Mouse (Mus musculus): ENCODE measurements around the gene Chd4. TPM values are rescaled to one million over a fixed set of nuclear protein-coding genes. Genes with fewer than 3 reads are reported as not detected.

The Chd4 gene
- polyA plus RNA-seq, 1 experiment from 2014 or later, result 105 TPM

DNA sequence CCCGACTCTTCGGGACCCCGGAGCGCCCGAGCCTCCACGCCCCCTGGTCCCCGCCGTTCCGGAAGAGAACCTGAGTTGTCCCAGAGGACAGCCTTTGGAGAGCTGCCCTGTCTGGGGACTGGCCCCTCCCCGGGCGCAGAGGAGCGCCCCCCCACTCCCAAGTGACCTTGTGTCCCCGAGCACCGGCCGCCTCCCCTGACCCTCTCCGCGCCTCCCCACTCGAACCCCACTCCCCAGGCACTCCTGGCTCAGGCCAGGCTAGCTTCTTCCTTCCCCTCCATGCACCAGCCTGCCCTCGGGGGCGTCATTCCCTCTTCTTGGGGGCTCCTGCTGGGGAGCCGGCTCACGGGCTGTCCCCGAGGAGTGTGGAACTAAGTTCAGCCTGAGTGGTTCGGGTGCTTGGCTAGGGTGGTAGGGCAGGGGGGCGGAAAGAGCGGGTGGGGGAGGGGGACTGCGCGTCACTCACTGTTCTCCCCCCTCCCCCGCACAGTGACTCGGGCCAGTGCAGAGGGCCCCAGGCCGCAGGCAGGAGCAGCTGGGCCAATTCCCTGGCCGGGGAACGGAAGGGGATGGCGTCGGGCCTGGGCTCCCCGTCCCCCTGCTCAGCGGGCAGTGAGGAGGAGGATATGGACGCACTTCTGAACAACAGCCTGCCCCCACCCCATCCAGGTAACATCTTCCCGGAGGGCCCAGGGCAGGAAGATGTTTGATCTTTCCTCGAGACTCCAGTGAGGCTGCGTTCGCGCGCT, 990 bp downstream of the Chd4 start:
- Histone ChIP-seq H3K9ac (peak overlapping the region; percentile 74), H3K27me3 (replicated peaks) (no peaks in the 10 kb centered on the region), H3K4me3 (peak overlapping the region; percentile 76), H3K4me2 (peak overlapping the region; percentile 87), H3K27ac (peak overlapping the region; percentile 94), H3K9me3 (no peaks in the 10 kb centered on the region), H3K36me3 (replicated peaks) (peaks cover 17% of the 10 kb centered on the region), H3K4me1 (peaks cover 40% of the 10 kb centered on the region)
- WGBS, result under 1% methylated on average over 35 of the region's 44 CpGs
- ATAC-seq (replicated peaks), result peak; percentile 40

DNA sequence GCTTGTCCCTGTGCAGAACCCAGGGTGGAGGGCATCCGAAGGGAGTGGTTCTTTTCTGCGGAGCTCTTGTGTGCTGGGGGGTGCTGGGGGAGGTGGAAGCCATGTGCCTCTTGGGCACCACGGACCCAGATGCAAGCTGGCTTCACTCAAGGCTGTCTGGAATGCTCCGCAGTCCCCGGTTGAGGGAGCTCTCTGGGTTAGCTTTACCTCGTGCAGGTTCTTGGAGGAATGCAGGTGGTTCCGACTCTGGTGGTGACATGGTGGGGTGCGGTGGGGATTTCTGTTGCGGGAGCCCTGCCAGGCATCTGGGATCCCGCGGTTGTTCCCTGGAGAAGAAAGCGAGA, 1.5 kb downstream of the Chd4 start:
- H3K4me3 ChIP-seq, result peak overlapping the region; percentile 76
- WGBS, result under 1% methylated on average over 12 of the region's 12 CpGs
- peak overlapping the region; percentile 87 for H3K4me2 ChIP-seq
- H3K9me3 ChIP-seq, result no peaks in the 10 kb centered on the region
- peaks cover 40% of the 10 kb centered on the region for H3K4me1 ChIP-seq
- no peaks in the 10 kb centered on the region for H3K27me3 ChIP-seq (replicated peaks)
- peak overlapping the region; percentile 94 for H3K27ac ChIP-seq
- H3K36me3 ChIP-seq (replicated peaks), result peaks cover 23% of the 10 kb centered on the region
- ATAC-seq (replicated peaks), result peak; percentile 19
- peak overlapping the region; percentile 74 for H3K9ac ChIP-seq

DNA sequence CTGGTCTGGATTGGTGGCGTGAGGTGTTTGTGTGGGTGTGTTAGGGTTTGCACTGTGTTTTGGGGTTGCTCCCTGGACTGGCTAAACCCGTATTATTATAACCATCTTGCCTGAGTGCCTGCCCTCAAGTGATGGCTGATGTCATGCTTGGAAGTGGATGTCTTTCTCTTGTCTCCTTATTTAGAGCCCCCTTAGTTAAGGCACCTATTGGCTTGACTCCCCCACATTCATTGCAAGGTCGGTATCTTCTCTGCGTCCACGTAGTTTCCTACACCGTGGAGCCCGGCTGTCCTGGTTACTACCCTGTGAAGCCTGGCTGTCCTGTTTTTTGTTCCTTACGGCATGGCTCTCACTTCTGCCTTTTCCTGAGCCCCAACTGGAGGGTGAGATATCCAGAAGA, 2.2 kb downstream of the Chd4 start:
- H3K36me3 ChIP-seq (replicated peaks), result peaks cover 29% of the 10 kb centered on the region
- peaks cover 40% of the 10 kb centered on the region for H3K4me1 ChIP-seq
- H3K9me3 ChIP-seq, result no peaks in the 10 kb centered on the region
- H3K4me2 ChIP-seq, result peak overlapping the region; percentile 87
- no peaks in the 10 kb centered on the region for H3K27me3 ChIP-seq (replicated peaks)
- ATAC-seq (replicated peaks), result no peak
- H3K9ac ChIP-seq, result peak overlapping the region; percentile 74
- H3K4me3 ChIP-seq, result peak overlapping the region; percentile 76
- H3K27ac ChIP-seq, result peak overlapping the region; percentile 94; the same call in 1 of the 2 replicates
- 55% methylated on average over 8 of the region's 8 CpGs for WGBS

DNA sequence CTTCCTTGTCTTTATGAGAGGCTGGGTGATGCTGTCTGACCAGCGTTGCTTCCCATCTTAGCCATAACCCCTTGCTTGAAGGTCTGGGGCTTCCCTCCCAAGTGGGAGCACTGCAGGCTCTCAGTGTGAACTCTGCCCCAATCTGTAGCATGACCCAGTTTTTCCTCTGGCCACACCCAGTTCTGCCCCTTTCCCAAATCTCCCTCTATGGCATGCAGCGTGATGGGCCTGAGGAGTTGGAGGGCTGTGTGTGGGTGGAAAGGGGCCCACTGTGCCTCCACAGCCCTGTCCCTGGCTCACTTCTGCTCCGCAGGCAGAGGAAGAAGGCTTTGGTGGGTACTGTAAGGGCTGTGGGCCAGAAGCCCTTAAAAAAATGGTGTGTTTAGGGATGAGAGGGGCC, 2.7 kb downstream of the Chd4 start:
- H3K4me2 ChIP-seq, result peak overlapping the region; percentile 87
- WGBS, result 64% methylated on average over 3 of the region's 3 CpGs
- H3K27ac ChIP-seq, result peak overlapping the region; percentile 66; the same call in 1 of the 2 replicates
- H3K9ac ChIP-seq, result peak overlapping the region; percentile 74
- no peaks in the 10 kb centered on the region for H3K27me3 ChIP-seq (replicated peaks)
- H3K36me3 ChIP-seq (replicated peaks), result peaks cover 32% of the 10 kb centered on the region
- H3K4me3 ChIP-seq, result peak overlapping the region; percentile 76
- no peak for ATAC-seq (replicated peaks)
- H3K4me1 ChIP-seq, result peaks cover 40% of the 10 kb centered on the region
- no peaks in the 10 kb centered on the region for H3K9me3 ChIP-seq

DNA sequence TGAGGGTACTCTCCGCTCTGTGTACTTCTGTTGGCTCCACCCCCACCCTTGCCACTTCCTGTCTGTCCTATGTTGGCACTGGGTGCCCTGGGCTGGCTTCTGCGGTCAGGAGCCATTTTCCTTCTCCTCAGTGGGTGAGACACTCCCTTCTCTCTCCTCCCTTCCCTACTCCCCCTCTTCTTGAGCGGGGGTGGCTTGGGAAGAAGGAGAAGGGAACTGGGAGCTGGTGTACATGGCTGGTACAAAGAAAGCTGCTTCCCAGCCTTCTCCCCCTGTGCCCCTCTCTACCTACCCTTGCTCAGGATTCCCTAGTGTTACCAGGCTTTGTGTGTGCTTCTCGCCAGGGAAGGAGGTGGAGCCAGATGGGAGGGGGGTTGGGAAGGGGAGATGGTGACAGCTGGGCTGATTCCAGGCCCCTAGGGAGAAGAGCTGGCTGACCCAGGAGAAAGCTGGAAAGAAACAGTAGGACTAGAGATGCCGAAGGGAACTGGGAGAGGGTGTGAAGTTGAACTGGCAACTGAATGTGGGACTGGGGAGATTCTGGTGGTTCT, 3.7 kb downstream of the Chd4 start:
- no peaks in the 10 kb centered on the region for H3K27me3 ChIP-seq (replicated peaks)
- H3K9me3 ChIP-seq, result no peaks in the 10 kb centered on the region
- peak overlapping the region; percentile 87 for H3K4me2 ChIP-seq
- H3K27ac ChIP-seq, result peak overlapping the region; percentile 66
- peak overlapping the region; percentile 76 for H3K4me3 ChIP-seq
- peak overlapping the region; percentile 32; the same call in 1 of the 2 replicates for H3K9ac ChIP-seq
- peaks cover 40% of the 10 kb centered on the region for H3K4me1 ChIP-seq
- WGBS, result 36% methylated on average over 5 of the region's 5 CpGs
- H3K36me3 ChIP-seq (replicated peaks), result peaks cover 36% of the 10 kb centered on the region
- ATAC-seq (replicated peaks), result no peak

DNA sequence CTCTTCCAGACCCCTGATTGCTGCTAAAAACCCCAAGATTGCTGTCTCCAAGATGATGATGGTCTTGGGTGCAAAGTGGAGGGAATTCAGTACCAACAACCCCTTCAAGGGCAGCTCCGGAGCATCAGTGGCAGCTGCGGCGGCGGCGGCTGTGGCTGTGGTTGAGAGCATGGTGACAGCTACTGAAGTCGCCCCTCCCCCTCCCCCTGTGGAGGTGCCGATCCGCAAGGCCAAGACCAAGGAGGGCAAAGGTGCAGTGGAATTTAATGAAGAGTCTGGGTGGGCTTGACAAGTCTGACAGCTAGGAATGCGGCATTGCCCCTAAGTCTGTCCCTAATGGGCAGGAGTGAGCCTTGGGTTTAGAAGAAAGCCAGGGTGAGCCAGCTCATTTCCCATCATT, 5.7 kb downstream of the Chd4 start:
- H3K4me2 ChIP-seq, result no peak overlapping the region
- no peak for ATAC-seq (replicated peaks)
- peaks cover 30% of the 10 kb centered on the region for H3K4me1 ChIP-seq
- 86% methylated on average over 9 of the region's 9 CpGs for WGBS
- no peak overlapping the region for H3K9ac ChIP-seq
- H3K27ac ChIP-seq, result no peak overlapping the region
- no peaks in the 10 kb centered on the region for H3K27me3 ChIP-seq (replicated peaks)
- H3K9me3 ChIP-seq, result no peaks in the 10 kb centered on the region
- no peak overlapping the region for H3K4me3 ChIP-seq
- H3K36me3 ChIP-seq (replicated peaks), result peaks cover 54% of the 10 kb centered on the region

DNA sequence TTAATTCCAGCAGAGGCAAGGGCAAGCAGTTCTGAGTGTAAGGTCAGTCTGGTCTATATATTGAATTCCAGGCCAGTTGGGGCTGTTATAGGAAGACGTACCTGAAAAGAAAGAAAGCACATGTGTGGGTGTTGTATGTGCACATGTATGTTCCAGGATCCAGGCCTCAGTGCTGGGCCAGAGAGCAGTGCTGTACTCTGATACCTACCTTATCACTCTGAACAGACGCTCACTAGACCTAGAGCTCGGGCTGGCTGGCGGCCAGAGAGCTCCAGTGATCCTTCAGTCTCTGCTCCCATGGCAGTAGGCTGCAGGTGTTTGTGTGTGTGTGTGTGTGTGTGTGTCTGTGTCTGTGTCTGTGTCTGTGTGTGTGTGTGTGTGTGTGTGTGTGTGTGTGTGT, 8.4 kb downstream of the Chd4 start:
- no peak overlapping the region for H3K4me3 ChIP-seq
- peaks cover 82% of the 10 kb centered on the region for H3K36me3 ChIP-seq (replicated peaks)
- H3K27ac ChIP-seq, result no peak overlapping the region
- H3K4me2 ChIP-seq, result no peak overlapping the region
- no peaks in the 10 kb centered on the region for H3K9me3 ChIP-seq
- H3K4me1 ChIP-seq, result peaks cover 10% of the 10 kb centered on the region
- H3K27me3 ChIP-seq (replicated peaks), result no peaks in the 10 kb centered on the region
- ATAC-seq (replicated peaks), result no peak
- no peak overlapping the region for H3K9ac ChIP-seq
- 90% methylated on average over 4 of the region's 4 CpGs for WGBS

DNA sequence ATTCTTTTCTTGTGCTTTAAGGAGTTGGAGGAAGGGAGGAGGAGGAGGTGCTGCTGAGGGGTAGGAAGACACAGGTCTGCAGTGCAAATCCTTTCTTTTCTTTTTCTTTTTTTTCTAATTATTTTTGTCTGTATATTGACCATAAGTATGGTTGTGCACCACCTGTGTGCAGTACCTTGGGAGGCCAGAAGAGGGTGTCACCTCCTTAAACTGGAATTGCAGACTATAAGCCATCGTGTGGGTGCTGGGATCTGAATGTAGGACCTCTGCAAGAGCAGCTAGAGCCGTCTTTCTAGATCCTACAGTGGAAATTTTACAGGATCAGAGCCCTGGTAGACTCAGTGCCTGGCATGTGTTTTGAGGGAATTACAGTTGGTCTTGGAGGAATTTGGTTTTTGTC, 11.9 kb downstream of the Chd4 start:
- Histone ChIP-seq H3K4me2 (no peak overlapping the region), H3K9ac (no peak overlapping the region), H3K27me3 (replicated peaks) (no peaks in the 10 kb centered on the region), H3K36me3 (replicated peaks) (peaks cover 84% of the 10 kb centered on the region), H3K4me1 (no peaks in the 10 kb centered on the region), H3K4me3 (no peak overlapping the region), H3K9me3 (no peaks in the 10 kb centered on the region), H3K27ac (no peak overlapping the region)
- no peak for ATAC-seq (replicated peaks)
- WGBS, result 94% methylated on average over 2 of the region's 2 CpGs

DNA sequence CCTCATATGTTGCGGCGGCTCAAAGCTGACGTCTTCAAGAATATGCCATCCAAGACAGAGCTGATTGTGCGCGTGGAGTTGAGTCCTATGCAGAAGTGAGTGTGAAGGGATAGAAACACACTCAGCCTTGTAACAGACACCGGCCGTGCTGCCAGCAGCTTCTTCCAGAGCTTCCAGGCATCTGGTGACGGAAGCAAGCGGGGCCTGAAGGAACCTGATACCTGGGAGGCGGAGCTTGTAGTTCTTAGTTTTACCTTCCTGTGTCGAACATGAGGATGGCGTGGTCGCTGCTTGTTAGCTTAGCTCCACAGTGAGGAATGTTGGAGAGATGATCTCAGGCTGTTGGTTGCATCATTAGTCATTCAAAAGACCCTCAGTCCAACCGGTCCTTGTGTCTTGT, 13.6 kb downstream of the Chd4 start:
- H3K27ac ChIP-seq, result no peak overlapping the region
- H3K36me3 ChIP-seq (replicated peaks), result peaks cover 89% of the 10 kb centered on the region
- H3K9me3 ChIP-seq, result no peaks in the 10 kb centered on the region
- no peaks in the 10 kb centered on the region for H3K27me3 ChIP-seq (replicated peaks)
- no peaks in the 10 kb centered on the region for H3K4me1 ChIP-seq
- H3K4me2 ChIP-seq, result no peak overlapping the region
- 94% methylated on average over 14 of the region's 14 CpGs for WGBS
- no peak overlapping the region for H3K4me3 ChIP-seq
- no peak overlapping the region for H3K9ac ChIP-seq
- no peak for ATAC-seq (replicated peaks)

DNA sequence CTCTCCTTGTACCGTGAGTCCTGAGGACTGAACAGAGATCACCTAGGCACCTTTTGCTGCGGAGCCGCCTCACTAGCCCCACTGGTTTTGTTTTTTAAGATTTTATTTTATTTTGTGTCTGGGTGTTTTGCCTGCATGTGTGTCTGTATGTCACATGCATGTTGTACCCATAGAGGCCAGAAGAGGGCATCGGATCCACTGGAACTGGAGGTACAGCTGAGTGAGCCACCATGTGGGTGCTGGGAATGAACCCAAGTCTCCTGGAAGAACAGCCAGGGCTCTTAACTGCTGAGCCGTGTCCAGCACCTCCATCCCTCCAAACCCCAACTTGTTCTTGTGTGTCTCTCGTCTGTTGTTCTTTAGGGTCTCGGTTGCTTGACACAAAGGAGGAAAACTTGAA, 15.1 kb downstream of the Chd4 start:
- Histone ChIP-seq H3K4me1 (no peaks in the 10 kb centered on the region), H3K4me3 (no peak overlapping the region), H3K27me3 (replicated peaks) (no peaks in the 10 kb centered on the region), H3K36me3 (replicated peaks) (peaks cover 86% of the 10 kb centered on the region), H3K4me2 (no peak overlapping the region), H3K9me3 (no peaks in the 10 kb centered on the region), H3K9ac (no peak overlapping the region), H3K27ac (no peak overlapping the region)
- WGBS, result 91% methylated on average over 7 of the region's 7 CpGs
- no peak for ATAC-seq (replicated peaks)

DNA sequence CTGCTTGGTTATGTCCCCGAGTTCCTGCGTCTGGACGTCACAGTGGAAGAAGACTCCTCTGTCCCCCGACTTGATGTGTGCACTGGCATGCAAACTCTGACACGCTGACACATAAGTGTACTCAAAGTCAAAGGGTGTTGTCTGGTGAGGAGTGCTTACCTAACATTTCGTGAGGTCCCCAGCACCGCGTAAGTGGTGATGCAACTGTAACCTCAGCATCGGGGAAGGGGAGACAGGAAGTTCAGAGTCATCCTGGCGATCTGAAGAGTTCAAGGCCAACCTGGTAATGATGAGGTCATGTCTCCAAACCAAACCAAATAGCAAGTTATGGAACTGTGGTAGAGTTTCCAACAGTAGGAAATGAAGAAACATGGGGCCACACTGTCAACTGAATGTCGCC, 16.8 kb downstream of the Chd4 start:
- H3K9ac ChIP-seq, result no peak overlapping the region
- no peaks in the 10 kb centered on the region for H3K4me1 ChIP-seq
- no peaks in the 10 kb centered on the region for H3K27me3 ChIP-seq (replicated peaks)
- ATAC-seq (replicated peaks), result no peak
- H3K36me3 ChIP-seq (replicated peaks), result peaks cover 79% of the 10 kb centered on the region
- H3K4me3 ChIP-seq, result no peak overlapping the region
- no peaks in the 10 kb centered on the region for H3K9me3 ChIP-seq
- no peak overlapping the region for H3K4me2 ChIP-seq
- 94% methylated on average over 11 of the region's 11 CpGs for WGBS
- H3K27ac ChIP-seq, result no peak overlapping the region

DNA sequence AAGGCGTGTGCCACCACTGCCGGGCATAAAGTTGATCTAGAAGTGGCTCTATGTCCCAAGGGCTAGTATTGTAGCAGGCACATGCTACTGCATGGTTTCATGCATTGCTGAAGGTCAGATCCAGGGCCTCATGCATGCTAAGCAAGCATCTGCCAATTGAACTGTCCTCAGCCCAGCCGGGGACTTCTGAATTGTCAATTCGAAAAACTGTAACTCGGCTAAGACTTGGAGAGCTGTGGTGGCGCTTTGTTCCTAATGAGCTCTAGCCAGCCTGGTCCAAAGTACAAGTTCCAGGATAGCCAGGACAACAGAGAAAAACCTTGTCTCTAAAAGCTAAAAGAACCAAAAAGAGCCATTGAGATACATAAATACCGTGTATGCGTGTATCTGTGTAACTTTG, 23.6 kb downstream of the Chd4 start:
- Histone ChIP-seq H3K27ac (no peak overlapping the region), H3K4me3 (no peak overlapping the region), H3K9ac (no peak overlapping the region), H3K36me3 (replicated peaks) (peaks cover 81% of the 10 kb centered on the region), H3K4me1 (no peaks in the 10 kb centered on the region), H3K9me3 (no peaks in the 10 kb centered on the region), H3K27me3 (replicated peaks) (no peaks in the 10 kb centered on the region), H3K4me2 (no peak overlapping the region)
- 95% methylated on average over 8 of the region's 8 CpGs for WGBS
- ATAC-seq (replicated peaks), result no peak

DNA sequence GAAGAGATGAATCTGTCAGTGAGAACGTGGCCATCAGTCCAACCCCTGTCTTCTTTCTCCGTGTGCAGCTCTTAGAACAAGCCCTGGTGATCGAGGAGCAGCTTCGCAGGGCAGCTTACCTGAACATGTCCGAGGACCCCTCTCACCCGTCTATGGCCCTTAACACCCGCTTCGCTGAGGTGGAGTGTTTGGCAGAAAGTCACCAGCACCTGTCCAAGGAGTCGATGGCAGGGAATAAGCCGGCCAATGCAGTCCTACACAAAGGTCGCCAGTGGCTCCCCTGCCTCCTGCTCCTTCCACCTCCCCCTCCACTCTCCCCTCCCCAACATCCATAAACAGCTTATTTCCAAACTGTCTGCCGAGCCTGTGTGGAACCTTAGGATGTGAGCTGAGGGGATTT, 32.9 kb downstream of the Chd4 start:
- H3K27me3 ChIP-seq (replicated peaks), result no peaks in the 10 kb centered on the region
- H3K9me3 ChIP-seq, result no peaks in the 10 kb centered on the region
- H3K4me1 ChIP-seq, result peaks cover 15% of the 10 kb centered on the region
- H3K4me3 ChIP-seq, result no peak overlapping the region
- no peak overlapping the region for H3K9ac ChIP-seq
- ATAC-seq (replicated peaks), result no peak
- peaks cover 47% of the 10 kb centered on the region for H3K36me3 ChIP-seq (replicated peaks)
- 90% methylated on average over 12 of the region's 12 CpGs for WGBS
- H3K27ac ChIP-seq, result no peak overlapping the region
- H3K4me2 ChIP-seq, result no peak overlapping the region
